ENCODE assay signal across 18 mouse cellular contexts in the genomic region with DNA sequence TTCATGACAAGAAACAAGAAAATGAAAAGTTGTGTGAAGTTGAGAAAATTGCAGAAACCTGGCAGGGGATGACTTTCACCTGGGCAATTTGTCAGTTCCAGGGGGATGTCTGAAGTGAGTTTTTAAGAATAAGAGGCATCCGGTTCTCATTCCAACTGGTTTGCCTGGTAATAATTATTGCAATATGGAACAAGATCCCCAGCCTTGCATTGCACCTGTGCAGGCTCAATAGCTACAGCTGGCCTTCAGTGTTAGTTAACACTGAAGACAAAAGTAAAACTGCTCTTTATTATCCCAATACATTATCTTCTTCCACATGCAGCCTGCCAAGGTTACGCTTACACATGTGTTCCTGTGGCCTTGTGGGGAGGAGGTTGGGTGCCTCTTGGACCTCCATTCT.
"Had no signal": no experiment of that assay in that cellular context is flagged by ENCODE, and none has a peak within 500 bp of the region (broad histone marks: within the 10 kb centered on the region; RNA-seq: fewer than 3 reads in every experiment).

No protein-coding gene starts in this region.

- H3K36me3 ChIP-seq: lung, embryonic 15.5 days; midbrain, embryonic 12.5 days; neural tube, embryonic 12.5 days; stomach, embryonic 15.5 days had no signal

- H3K4me2 ChIP-seq: lung, embryonic 15.5 days; midbrain, embryonic 12.5 days; neural tube, embryonic 12.5 days; stomach, embryonic 15.5 days had no signal

- H3K4me3 ChIP-seq: lung, embryonic 15.5 days; megakaryocyte, embryonic 14.5 days; midbrain, embryonic 12.5 days; neural tube, embryonic 12.5 days; stomach, embryonic 15.5 days had no signal

- ATAC-seq: liver, postnatal 0 days; lung, postnatal 0 days; midbrain, embryonic 16.5 days had no signal

- H3K27ac ChIP-seq: lung, embryonic 15.5 days; macrophage; midbrain, embryonic 12.5 days; neural tube, embryonic 12.5 days; stomach, embryonic 15.5 days; stomach, postnatal 0 days had no signal

- H3K4me1 ChIP-seq: lung, embryonic 15.5 days; megakaryocyte, embryonic 14.5 days; midbrain, embryonic 12.5 days; neural tube, embryonic 12.5 days; stomach, embryonic 15.5 days had no signal

- H3K27me3 ChIP-seq: lung, embryonic 15.5 days; megakaryocyte, embryonic 14.5 days; neural tube, embryonic 12.5 days; stomach, embryonic 15.5 days had no signal

- H3K9me3 ChIP-seq: lung, embryonic 15.5 days; megakaryocyte, embryonic 14.5 days; midbrain, embryonic 12.5 days; neural tube, embryonic 12.5 days; stomach, embryonic 15.5 days had no signal

- DNase-seq: liver, postnatal 0 days; lung, adult 2 months; lung, postnatal 14 days; lung, postnatal 36 days; midbrain, embryonic 14.5 days; right cerebral cortex, postnatal 14 days; thymus, adult 2 months; thymus, postnatal 25 days; thymus, postnatal 4 days had no signal

- H3K9ac ChIP-seq: liver, postnatal 0 days; lung, embryonic 15.5 days; midbrain, embryonic 12.5 days; neural tube, embryonic 12.5 days; stomach, embryonic 15.5 days had no signal
